Mouse (Mus musculus): ENCODE measurements around the gene Tmem144.

DNA sequence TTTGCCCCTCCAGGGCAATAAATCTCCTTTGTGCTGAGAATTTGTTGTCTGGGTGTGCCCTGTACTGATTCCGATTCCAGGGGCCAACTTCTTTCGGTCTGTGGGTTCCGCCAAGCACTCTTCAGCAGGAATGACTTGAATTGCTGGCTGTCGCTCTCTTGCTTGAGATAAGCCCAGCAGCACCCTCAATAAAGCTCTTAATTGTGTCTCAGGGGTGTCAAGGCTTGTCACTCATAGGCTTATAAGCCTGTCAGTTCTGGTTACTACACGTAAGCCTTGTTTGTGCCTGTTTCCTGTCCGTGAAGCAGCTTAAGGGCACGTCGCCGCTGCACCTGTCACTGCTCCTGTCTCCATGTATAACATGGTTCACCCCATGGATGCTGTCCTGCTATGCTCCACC, 26.7 kb upstream of the Tmem144 start:
- no peak for TF ChIP-seq CTCF (IDR thresholded peaks at IDR 0.05; ENCODE audit: low read depth)
- no peak for TF ChIP-seq EP300 (IDR thresholded peaks at IDR 0.05; ENCODE audit: low read depth)
